Mouse (Mus musculus) adrenal gland, adult 10 weeks (tissue): ENCODE data around the gene Prss43. TPM values are rescaled to one million over a fixed set of nuclear protein-coding genes. Genes with fewer than 3 reads are reported as not detected.

Experiments used
- polyA plus RNA-seq: library from polyadenylated mRNA; stranded (reverse); fragments of 350-450 nt; fragmentation: Illumina TruSeq; extraction: RNeasy Lipid Tissue Mini Kit (QIAGEN cat#74804); gene quantifications from one replicate; pipeline ENCODE4 v1.2.3, GENCODE M21; 2014; ENCODE audit warnings: low read depth, low replicate concordance

The Prss43 gene
- polyA plus RNA-seq, result not detected

GRCm38 (mm10) chr9:110826390-110826789, at the start of gene Prss43:
TSS of gene Prss43 (plus strand) at chr9:110826690.

GRCm38 (mm10) chr9:110797866-110798265, 28.6 kb upstream of the Prss43 start, which contains the start of gene Prss42:
TSS of gene Prss42 (plus strand) at chr9:110798166.

DNA sequence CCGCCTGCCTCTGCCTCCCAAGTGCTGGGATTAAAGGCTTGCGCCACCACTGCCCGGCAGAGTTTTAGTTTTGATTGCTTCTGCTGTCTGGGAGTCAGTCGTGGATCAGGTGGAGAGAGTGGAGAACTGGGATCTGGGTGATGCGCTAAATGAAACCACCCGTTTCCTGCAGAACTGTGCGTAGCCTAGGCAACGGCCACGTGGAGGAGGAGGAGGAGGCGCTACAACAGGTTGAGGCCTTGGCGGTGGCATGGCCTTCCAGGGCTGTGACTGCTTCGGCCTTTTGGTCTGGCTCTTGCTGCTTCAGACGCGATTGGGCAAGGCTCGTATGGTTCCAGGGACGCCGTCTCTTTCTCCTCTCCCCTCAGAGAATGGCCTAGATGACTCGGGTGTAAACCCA, 12.7 kb upstream of the Prss43 start, which contains the start of gene Prss44:
Gene Prss44 (plus strand): TSS at position 206 of the 400 bp plus-strand sequence.

GRCm38 (mm10) chr9:110834411-110834810, 7.9 kb downstream of the Prss43 start, which contains the start of gene Prss45:
TSS of gene Prss45 (plus strand) at chr9:110834588.

GRCm38 (mm10) chr9:110844206-110844605, 17.7 kb downstream of the Prss43 start, which contains the start of gene Prss46:
TSS of gene Prss46 (plus strand) at chr9:110844506.

GRCm38 (mm10) chr9:110857781-110858472, 31.4 kb downstream of the Prss43 start, which contains the start of gene Prss50:
TSS of gene Prss50 (plus strand) at chr9:110857967.

GRCm38 (mm10) chr9:110879191-110879920, 52.9 kb downstream of the Prss43 start, which contains the start of gene Als2cl:
TSS of gene Als2cl (plus strand) at chr9:110879870.

DNA sequence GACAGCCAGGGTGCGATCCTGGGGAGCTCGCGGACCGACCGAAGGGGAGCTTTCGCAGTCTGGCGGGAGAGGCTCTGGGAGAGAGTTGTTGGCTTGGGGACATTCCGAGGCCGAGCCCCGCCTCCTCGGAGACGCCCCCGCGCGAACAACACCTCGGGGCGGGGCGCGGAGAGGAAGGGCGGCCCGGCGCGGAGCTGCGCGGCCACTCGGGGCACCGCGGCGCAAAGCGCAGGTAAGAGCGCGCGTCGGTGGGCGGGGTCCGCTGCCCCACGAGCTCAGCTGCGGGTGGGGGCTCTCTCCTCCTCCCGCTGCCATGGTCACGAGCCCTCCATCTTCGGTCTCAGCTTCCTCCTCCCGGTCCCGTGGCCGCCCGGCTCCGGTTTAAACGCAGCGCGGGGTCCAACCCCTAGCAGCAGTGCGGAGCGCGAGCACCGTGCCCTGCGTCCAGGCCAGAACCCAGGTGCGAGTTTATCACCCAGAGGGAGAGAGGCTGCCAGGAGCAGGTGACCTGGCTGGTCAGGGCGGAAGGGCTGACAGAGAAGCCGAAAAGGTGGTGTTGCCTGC, 53.6 kb downstream of the Prss43 start, which contains the start of gene Tmie:
Gene Tmie (minus strand): TSS at position 116 of the 564 bp plus-strand sequence.

Other genes starting within 250 kb of the Prss43 start
- 0.82 TPM for gene Nradd, start 202.2 kb upstream of the Prss43 start, polyA plus RNA-seq
- gene Nbeal2, start 172.5 kb upstream of the Prss43 start, polyA plus RNA-seq, result not detected
- gene Ccdc12, start 170.2 kb upstream of the Prss43 start, polyA plus RNA-seq, result not detected
- not detected for gene Myl3, start 84.8 kb upstream of the Prss43 start, polyA plus RNA-seq
- not detected for gene Pth1r, start 79.5 kb upstream of the Prss43 start, polyA plus RNA-seq
- gene Prss42, start 28.5 kb upstream of the Prss43 start, polyA plus RNA-seq, result not detected
- not detected for gene Prss44, start 12.7 kb upstream of the Prss43 start, polyA plus RNA-seq
- gene Prss45, start 7.9 kb downstream of the Prss43 start, polyA plus RNA-seq, result not detected
- not detected for gene Prss46, start 17.8 kb downstream of the Prss43 start, polyA plus RNA-seq
- not detected for gene Prss50, start 31.3 kb downstream of the Prss43 start, polyA plus RNA-seq
- gene Als2cl, start 53.2 kb downstream of the Prss43 start, polyA plus RNA-seq, result 2.3 TPM
- gene Tmie, start 53.4 kb downstream of the Prss43 start, polyA plus RNA-seq, result 0.87 TPM
- gene Fam240a, start 90.2 kb downstream of the Prss43 start, polyA plus RNA-seq, result not detected
- 0.41 TPM for gene Tdgf1, start 119.5 kb downstream of the Prss43 start, polyA plus RNA-seq
- gene Lrrc2, start 124.9 kb downstream of the Prss43 start, polyA plus RNA-seq, result 36.4 TPM
- gene Rtp3, start 163.9 kb downstream of the Prss43 start, polyA plus RNA-seq, result 3.6 TPM
- gene Ltf, start 192.6 kb downstream of the Prss43 start, polyA plus RNA-seq, result 4.1 TPM
- gene Ccrl2, start 230.8 kb downstream of the Prss43 start, polyA plus RNA-seq, result 3.4 TPM